Mouse (Mus musculus): ENCODE measurements around the gene Ankrd33. TPM values are rescaled to one million over a fixed set of nuclear protein-coding genes. Genes with fewer than 3 reads are reported as not detected.

Ankrd33 gene
- polyA plus RNA-seq, 1 experiment from 2014 or later, result not detected

- Histone ChIP-seq H3K27ac (no peak overlapping the region), H3K4me1 (peaks cover 51% of the 10 kb centered on the region), H3K27me3 (no peaks in the 10 kb centered on the region), H3K36me3 (peaks cover 8% of the 10 kb centered on the region; the same call in 1 of the 2 replicates), H3K4me3 (peak overlapping the region; percentile 85), H3K9ac (peak overlapping the region; percentile 88), H3K4me2 (replicated peaks) (peak overlapping the region; percentile 86), H3K9me3 (no peaks in the 10 kb centered on the region)
- ATAC-seq (ENCODE audit: low FRiP score, low read depth), result no peak
- WGBS, result 4% methylated on average over 26 of the region's 26 CpGs
Observed at GRCm38 (mm10) chr15:101076071-101077000, 39.2 kb upstream of the Ankrd33 start.

GRCm38 (mm10) chr15:101077001-101077812, 38.3 kb upstream of the Ankrd33 start:
- H3K9me3 ChIP-seq, result no peaks in the 10 kb centered on the region
- peak overlapping the region; percentile 88 for H3K9ac ChIP-seq
- peaks cover 8% of the 10 kb centered on the region; the same call in 1 of the 2 replicates for H3K36me3 ChIP-seq
- peak overlapping the region; percentile 86 for H3K4me2 ChIP-seq (replicated peaks)
- H3K4me3 ChIP-seq, result peak overlapping the region; percentile 85
- 2% methylated on average over 34 of the region's 34 CpGs for WGBS
- ATAC-seq (ENCODE audit: low FRiP score, low read depth), result no peak
- no peaks in the 10 kb centered on the region for H3K27me3 ChIP-seq
- H3K27ac ChIP-seq, result peak overlapping the region; percentile 75
- peaks cover 55% of the 10 kb centered on the region for H3K4me1 ChIP-seq

DNA sequence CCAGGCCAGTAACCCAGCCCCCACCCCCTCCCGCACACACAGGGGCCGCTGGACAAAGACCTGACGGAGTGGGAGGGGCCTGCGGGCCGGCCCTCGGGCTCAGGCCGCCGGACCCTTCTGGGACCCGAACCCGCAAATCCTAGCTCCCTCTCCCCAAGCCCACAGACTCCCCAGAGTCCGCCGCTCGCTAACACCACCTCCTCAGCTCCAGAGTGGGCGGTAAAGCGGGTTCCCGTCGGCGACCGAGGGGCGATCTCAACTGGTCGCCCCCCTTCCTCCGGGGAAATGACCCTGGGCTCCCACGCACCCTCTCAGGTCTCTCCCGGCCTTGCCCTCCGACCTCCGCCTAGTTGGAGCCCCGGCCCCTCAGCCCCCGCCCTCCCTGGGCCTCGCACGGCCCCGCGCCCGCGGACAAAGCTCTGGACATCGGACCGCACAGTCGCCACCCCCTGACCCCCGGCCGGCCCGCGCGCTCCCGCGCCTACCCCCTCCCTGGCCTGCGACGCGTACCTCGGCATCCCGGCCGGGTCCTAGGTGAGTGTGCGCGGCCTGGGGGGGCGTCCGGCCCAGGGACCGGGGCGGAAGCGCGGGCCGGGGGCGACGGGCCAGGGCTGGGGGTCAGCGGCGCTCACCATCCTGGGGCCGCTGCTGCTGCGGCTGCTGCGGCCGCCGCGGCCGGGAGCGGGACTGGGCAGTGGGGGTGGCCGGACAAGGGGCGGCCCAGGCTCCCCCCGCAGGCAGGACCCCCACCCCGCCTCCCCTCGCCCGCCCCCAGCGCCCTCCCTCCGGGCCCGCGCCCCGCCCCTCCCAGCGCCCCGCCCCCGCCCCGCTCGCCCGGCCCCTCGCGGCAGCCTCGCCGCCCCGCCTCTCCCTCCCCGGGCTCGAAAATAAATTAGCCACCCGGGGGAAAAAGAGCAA, 37.5 kb upstream of the Ankrd33 start, which contains the start of gene Fignl2:
Fignl2 (minus strand) TSS at position 755 of the 918 bp plus-strand sequence.
- peak; percentile 21; the same call in 1 of the 2 replicates for ATAC-seq (ENCODE audit: low FRiP score, low read depth)
- Histone ChIP-seq H3K36me3 (peaks cover 5% of the 10 kb centered on the region; the same call in 1 of the 2 replicates), H3K9ac (peak within 1 kb of the TSS; percentile 88), H3K9me3 (no peaks in the 10 kb centered on the region), H3K27ac (peak within 1 kb of the TSS; percentile 75), H3K4me2 (replicated peaks) (peak within 1 kb of the TSS; percentile 86), H3K27me3 (no peaks in the 10 kb centered on the region), H3K4me3 (peak within 1 kb of the TSS; percentile 85), H3K4me1 (peaks cover 60% of the 10 kb centered on the region)
- WGBS, result under 1% methylated on average over 46 of the region's 96 CpGs

DNA sequence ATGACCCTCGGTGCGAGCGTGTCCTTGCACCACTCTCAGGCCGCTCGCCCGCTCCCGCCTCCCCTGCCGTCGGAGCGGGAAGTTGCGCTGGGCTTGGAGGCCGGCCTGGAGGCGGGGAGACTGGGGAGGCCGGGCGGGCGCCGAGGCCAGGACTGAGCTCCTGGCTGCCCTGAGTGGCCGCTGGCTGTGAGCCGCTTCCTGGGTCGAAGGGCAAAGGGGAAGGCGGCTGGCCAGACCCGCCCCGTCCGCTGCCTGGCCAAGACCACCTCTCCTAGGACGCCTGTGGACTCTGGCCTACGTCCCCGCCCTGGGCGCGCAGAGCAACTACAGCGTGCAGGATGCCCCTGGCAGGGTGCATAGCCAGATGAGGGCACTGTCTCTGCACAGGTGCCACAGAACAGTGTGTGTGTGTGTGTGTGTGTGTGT, 36.8 kb upstream of the Ankrd33 start:
- H3K9me3 ChIP-seq, result no peaks in the 10 kb centered on the region
- peak overlapping the region; percentile 88 for H3K9ac ChIP-seq
- no peaks in the 10 kb centered on the region for H3K36me3 ChIP-seq
- peak overlapping the region; percentile 86 for H3K4me2 ChIP-seq (replicated peaks)
- peaks cover 60% of the 10 kb centered on the region for H3K4me1 ChIP-seq
- WGBS, result under 1% methylated on average over 28 of the region's 30 CpGs
- H3K4me3 ChIP-seq, result peak overlapping the region; percentile 85
- H3K27ac ChIP-seq, result peak overlapping the region; percentile 58; the same call in 1 of the 2 replicates
- no peaks in the 10 kb centered on the region for H3K27me3 ChIP-seq
- peak; percentile 53 for ATAC-seq (ENCODE audit: low FRiP score, low read depth)

- Histone ChIP-seq H3K27me3 (no peaks in the 10 kb centered on the region), H3K4me2 (replicated peaks) (no peak overlapping the region), H3K9me3 (no peaks in the 10 kb centered on the region), H3K4me1 (peaks cover 68% of the 10 kb centered on the region), H3K36me3 (no peaks in the 10 kb centered on the region), H3K27ac (no peak overlapping the region), H3K9ac (no peak overlapping the region), H3K4me3 (no peak overlapping the region)
- no peak for ATAC-seq (ENCODE audit: low FRiP score, low read depth)
- WGBS, result 85% methylated on average over 9 of the region's 9 CpGs
Observed at GRCm38 (mm10) chr15:101080031-101080520, 35.5 kb upstream of the Ankrd33 start.

DNA sequence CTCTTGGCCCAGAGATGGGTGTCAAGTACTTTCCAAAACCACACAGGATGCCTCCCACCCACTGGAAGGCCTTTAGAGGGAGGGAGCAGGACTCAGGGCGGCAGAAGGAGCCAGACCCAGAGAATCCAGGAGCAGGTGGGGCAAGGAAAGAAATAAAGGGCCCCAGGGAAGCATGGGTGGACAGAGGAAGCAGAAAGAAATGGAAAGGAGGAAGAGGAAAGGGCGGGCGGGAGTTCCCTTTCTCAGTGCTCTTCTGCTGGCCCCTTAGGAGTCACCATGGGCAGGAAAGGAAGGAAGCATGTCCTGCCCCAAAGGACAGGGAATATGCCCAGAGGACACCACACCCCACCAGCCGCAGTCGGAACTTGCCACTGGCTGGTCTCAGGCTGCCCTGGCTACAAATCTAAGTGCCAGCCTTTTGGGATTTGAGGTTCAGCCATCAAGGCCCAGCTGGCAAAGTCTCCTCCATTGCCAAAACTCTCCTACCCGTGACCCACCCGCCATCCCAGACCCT, 34.5 kb upstream of the Ankrd33 start:
- Histone ChIP-seq H3K27me3 (no peaks in the 10 kb centered on the region), H3K4me1 (peaks cover 58% of the 10 kb centered on the region), H3K36me3 (no peaks in the 10 kb centered on the region), H3K9ac (no peak overlapping the region), H3K4me3 (no peak overlapping the region), H3K4me2 (replicated peaks) (no peak overlapping the region), H3K27ac (peak overlapping the region; percentile 33; the same call in 1 of the 2 replicates), H3K9me3 (no peaks in the 10 kb centered on the region)
- ATAC-seq (ENCODE audit: low FRiP score, low read depth), result no peak
- WGBS, result 68% methylated on average over 7 of the region's 7 CpGs

DNA sequence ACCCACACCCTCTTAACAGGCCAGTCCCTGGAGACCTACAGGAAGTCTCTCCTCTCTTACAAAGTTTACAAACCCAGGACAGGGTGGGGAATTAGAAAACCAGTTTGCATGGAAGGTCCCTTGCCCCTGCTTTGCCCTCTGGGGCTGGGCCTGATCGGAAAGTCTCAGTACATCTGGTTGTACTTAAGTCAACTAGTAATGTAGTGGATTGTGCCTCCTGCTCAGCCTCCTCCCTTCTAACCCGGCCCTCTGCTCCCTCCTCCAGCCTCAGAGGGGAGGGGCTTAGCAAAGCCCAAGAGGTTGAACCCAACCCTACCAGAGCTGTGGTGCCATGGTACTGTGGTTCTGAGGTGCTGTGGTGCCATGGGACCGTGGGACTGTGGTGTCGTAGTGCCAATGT, 33.3 kb upstream of the Ankrd33 start:
- H3K9me3 ChIP-seq, result no peaks in the 10 kb centered on the region
- 34% methylated on average over 4 of the region's 4 CpGs for WGBS
- H3K4me3 ChIP-seq, result no peak overlapping the region
- peak; percentile 20; the same call in 1 of the 2 replicates for ATAC-seq (ENCODE audit: low FRiP score, low read depth)
- H3K9ac ChIP-seq, result no peak overlapping the region; the same call in 1 of the 2 replicates
- no peaks in the 10 kb centered on the region for H3K27me3 ChIP-seq
- no peaks in the 10 kb centered on the region for H3K36me3 ChIP-seq
- H3K4me1 ChIP-seq, result peaks cover 48% of the 10 kb centered on the region
- H3K4me2 ChIP-seq (replicated peaks), result 0 out of 2 replicates have a peak overlapping the region, but pooled peaks have one; percentile 1
- H3K27ac ChIP-seq, result peak overlapping the region; percentile 52; the same call in 1 of the 2 replicates

DNA sequence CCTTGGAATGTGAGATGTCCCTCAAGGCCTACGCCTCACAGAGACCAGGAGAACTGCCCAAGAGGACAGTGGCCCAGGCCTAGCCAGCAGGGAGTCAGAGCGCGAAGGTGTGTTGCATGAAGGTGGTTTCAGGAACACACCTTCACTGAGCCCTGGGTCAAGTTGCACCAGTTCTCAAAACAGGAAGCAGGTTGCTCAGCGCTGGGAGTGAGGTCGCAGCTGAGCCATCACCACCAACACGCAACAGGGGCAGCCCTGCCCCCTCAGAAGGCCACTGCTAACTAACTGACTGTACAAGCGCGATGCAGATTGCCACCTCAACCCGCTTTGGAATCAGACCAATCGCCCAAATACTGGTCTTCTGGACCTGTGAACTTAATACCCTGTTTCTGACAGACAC, 31.1 kb upstream of the Ankrd33 start:
- H3K9me3 ChIP-seq, result no peaks in the 10 kb centered on the region
- no peaks in the 10 kb centered on the region for H3K27me3 ChIP-seq
- no peak for ATAC-seq (ENCODE audit: low FRiP score, low read depth)
- peaks cover 33% of the 10 kb centered on the region for H3K4me1 ChIP-seq
- 60% methylated on average over 10 of the region's 10 CpGs for WGBS
- H3K4me3 ChIP-seq, result no peak overlapping the region
- H3K36me3 ChIP-seq, result no peaks in the 10 kb centered on the region
- H3K9ac ChIP-seq, result peak overlapping the region; percentile 35; the same call in 1 of the 2 replicates
- H3K4me2 ChIP-seq (replicated peaks), result no peak overlapping the region
- H3K27ac ChIP-seq, result no peak overlapping the region

- Histone ChIP-seq H3K9me3 (no peaks in the 10 kb centered on the region), H3K36me3 (no peaks in the 10 kb centered on the region), H3K27ac (no peak overlapping the region), H3K4me2 (replicated peaks) (no peak overlapping the region), H3K27me3 (no peaks in the 10 kb centered on the region), H3K9ac (no peak overlapping the region), H3K4me3 (no peak overlapping the region), H3K4me1 (peaks cover 23% of the 10 kb centered on the region)
- WGBS, result 65% methylated on average over 9 of the region's 9 CpGs
- ATAC-seq (ENCODE audit: low FRiP score, low read depth), result no peak
Observed at GRCm38 (mm10) chr15:101086451-101086850, 29.1 kb upstream of the Ankrd33 start.

GRCm38 (mm10) chr15:101086956-101087355, 28.6 kb upstream of the Ankrd33 start:
- no peak overlapping the region for H3K27ac ChIP-seq
- no peaks in the 10 kb centered on the region for H3K36me3 ChIP-seq
- no peak overlapping the region for H3K4me3 ChIP-seq
- H3K4me1 ChIP-seq, result peaks cover 20% of the 10 kb centered on the region
- H3K9ac ChIP-seq, result no peak overlapping the region
- no peaks in the 10 kb centered on the region for H3K9me3 ChIP-seq
- no peaks in the 10 kb centered on the region for H3K27me3 ChIP-seq
- H3K4me2 ChIP-seq (replicated peaks), result no peak overlapping the region
- ATAC-seq (ENCODE audit: low FRiP score, low read depth), result no peak
- 44% methylated on average over 3 of the region's 3 CpGs for WGBS

DNA sequence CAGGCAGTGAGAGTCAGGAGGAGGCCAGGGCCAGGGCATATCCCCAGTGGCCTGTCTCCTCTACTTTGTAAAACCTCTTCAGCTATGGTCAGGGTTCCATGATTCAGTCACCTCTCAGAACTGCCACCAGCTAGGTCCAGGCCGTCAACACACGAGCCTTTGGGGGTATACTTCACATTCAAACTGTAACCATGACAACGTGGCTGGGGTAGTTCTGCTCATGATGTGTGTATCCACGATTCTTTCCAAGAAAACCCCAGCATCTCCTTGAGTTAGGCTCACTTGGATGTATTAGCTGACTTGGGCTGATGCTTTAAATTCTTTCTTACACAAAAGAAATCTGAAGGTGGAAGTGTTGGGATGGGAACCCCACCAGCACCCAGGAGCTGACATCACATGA, 27.3 kb upstream of the Ankrd33 start:
- no peak for ATAC-seq (ENCODE audit: low FRiP score, low read depth)
- Histone ChIP-seq H3K4me2 (replicated peaks) (no peak overlapping the region), H3K4me3 (no peak overlapping the region), H3K36me3 (no peaks in the 10 kb centered on the region), H3K9me3 (no peaks in the 10 kb centered on the region), H3K4me1 (peaks cover 26% of the 10 kb centered on the region), H3K9ac (no peak overlapping the region), H3K27ac (no peak overlapping the region), H3K27me3 (no peaks in the 10 kb centered on the region)
- 62% methylated on average over 4 of the region's 4 CpGs for WGBS
